Mouse (Mus musculus) ovary, adult 2 months (tissue): ENCODE results near the gene Gucd1. TPM values are rescaled to one million over a fixed set of nuclear protein-coding genes. Genes with fewer than 3 reads are reported as not detected.

Experiments
- polyA plus RNA-seq: library from polyadenylated mRNA; depleted of rRNA; stranded (reverse); fragments of >200 nt; gene quantifications from 2 replicates; pipeline ENCODE4 v1.2.3, GENCODE M21; 2012; rRNA removed

The Gucd1 gene
- polyA plus RNA-seq: 53.2 and 53.9 TPM in 2 replicates

DNA sequence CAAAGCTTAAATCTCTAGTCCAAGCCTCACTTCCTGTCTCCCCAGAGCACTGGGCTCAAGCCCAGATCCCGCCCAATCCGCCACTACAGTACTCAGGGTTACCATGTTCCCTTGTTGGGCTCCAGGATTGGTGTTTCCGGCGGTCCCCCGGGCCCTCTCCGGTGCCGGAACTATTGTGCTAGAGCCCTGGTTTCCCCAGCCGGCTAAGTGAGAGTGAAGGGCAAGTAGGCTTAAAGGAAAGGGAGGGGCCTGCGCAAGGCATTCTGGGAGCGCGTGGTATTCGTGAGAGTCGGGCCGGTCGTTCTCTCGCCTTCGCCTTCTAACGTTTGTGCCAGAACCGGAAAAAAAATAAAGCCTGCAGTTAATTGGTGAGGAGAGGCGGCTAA, at the start of gene Gucd1:
Gene Gucd1, minus strand, starts transcription at position 215 of the 386 bp plus-strand sequence.

DNA sequence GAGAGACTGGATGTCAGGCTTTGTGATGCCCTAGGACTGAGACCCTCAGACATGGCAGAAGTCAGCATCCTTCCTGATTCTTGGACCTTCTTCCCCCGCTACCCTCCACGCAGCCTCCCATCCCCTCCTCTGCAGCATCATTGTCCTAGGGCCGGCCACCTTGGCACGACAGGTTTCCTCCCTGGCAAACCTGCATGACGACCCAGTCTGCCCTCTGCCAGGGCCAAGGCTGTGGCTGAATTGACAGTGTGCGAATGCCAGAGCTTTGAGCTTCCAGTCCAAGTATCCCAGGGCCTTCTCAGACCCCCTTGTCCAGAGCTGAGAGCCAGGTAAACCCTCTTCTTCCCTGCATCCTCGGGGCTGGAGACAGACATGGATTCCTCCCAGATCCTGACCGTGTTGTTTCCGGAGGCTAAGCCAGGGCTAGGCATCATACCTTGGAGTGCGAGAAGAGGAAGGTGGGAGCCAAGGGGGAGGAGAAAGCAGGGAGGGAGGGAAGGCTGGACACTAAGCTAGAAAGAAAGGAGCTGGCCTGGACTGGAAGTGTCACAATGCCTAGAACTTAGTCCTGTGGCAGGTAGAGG, 43.4 kb upstream of the Gucd1 start, which contains the start of gene Ggt1:
Gene Ggt1, plus strand, starts transcription at position 534 of the 584 bp plus-strand sequence.

DNA sequence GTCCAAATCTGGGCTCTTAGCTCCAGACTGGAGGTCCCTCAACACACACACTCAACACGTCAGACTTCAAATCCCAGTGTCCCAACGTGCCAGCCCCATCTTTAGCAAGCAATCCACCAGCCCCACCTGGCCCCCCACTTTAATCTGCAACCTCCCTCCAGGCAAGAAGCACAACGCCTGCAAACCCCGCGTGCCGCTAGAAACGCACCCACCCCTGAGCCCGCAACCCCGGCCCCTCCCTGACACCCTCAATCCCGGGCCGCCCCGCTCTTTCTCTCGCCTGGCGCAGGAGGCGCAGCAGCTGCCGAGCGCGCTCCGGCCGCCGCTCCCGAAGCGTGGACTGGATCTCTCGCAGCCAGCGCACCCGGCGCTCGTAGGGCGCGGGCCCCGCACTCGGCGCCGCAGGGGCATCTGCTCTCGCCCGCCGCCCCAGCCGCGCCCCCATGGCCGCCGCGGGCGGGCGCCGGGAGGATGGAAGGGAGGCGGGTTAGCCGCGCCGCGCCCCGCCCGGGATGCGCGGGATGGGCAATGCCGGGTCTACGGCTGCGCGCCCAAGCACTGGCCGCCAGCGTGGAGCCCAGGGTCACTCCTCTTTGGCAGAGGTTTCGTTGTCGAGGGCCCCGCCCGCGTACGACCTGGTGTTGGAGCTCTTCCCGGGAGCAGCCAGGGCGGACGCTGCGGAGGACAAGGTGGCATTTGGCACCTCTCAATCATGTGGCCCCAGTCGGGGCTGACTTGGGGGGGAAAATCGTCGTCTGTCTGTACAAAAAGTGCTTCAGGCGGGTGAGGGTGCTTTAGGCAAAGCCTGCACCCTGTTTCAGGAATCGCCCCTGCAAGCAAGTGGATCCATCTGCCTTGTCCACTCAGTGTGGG, 42.1 kb upstream of the Gucd1 start, which contains the start of gene Lrrc75b:
Gene Lrrc75b, minus strand, starts transcription at position 655 of the 873 bp plus-strand sequence.

DNA sequence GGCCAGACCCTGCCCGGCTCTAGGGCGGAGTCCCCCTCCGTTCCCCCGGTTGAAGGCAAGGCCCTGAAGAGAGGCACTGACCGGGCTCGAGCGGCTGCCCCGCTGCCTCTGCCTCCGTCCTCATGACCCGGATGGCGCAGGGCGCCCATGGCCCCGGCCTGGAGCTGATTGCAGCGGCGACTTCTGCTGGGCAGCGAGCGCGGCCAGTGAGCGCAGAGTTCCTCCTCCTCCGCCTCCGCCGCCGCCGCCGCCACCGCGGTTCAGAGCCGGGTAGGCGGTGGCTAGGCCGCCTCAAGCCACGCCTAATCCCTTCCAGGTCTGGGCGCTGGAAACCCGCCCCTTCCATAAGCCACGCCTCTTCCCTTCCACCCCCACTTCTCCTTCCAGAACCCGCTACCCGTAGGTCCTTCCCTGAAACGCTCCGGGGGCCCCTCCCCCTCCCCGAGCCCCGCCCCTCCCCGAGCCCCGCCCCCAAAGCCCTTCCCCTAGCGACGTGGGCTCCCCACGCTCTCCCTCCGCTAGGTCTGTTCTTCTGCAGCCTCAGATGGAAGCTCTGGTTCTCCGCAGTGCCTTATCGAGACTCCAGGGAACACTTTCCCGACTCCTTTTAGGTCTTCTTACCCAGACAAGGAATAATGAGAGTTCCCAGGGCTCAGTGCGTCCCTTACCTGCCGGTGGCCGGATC, 557 bp downstream of the Gucd1 start, which contains the start of gene Snrpd3:
Gene Snrpd3, plus strand, starts transcription at position 479 of the 685 bp plus-strand sequence.

DNA sequence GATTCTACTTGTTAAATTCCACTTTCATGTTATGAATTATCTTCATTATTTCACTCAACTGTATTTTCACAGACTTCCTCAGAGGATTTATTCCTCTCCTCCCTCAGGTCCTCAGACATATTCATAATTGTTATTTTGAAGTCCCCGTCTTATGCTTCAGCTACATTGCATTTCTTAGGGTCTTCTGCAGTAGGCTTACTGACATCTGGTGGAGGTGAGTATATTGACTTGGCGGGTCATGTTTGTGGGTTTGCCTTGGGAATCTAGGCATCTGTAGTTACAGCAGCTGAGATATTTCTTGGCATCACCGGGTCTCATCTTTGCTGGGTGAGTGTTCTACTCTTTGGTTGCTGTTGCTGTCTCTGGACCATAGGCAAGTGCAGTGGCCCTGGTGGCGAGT, 116.8 kb downstream of the Gucd1 start, which contains the start of gene Upb1:
Gene Upb1, plus strand, starts transcription at position 158 of the 400 bp plus-strand sequence.

DNA sequence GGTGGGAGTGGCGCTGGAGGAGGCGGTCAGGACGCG, 201.1 kb downstream of the Gucd1 start, which contains the start of gene Adora2a:
Gene Adora2a, plus strand, starts transcription at position 6 of the 36 bp plus-strand sequence.

Other genes starting within 250 kb of the Gucd1 start
- gene Adora2a, start 201.1 kb downstream of the Gucd1 start, polyA plus RNA-seq: 5.7 and 7.1 TPM in 2 replicates
- gene Upb1, start 116.9 kb downstream of the Gucd1 start, polyA plus RNA-seq: 0.50 and 0.73 TPM in 2 replicates
- gene Snrpd3, start 421 bp downstream of the Gucd1 start, polyA plus RNA-seq: 8.7 and 16.5 TPM in 2 replicates
- gene Lrrc75b, start 42.4 kb upstream of the Gucd1 start, polyA plus RNA-seq: 1.7 and 1.8 TPM in 2 replicates
- gene Ggt1, start 43.6 kb upstream of the Gucd1 start, polyA plus RNA-seq: 3.4 and 4.0 TPM in 2 replicates
- 193 and 207 TPM in 2 replicates for gene Ggt5, start 71.4 kb upstream of the Gucd1 start, polyA plus RNA-seq
- 26.6 and 31.3 TPM in 2 replicates for gene Susd2, start 126.0 kb upstream of the Gucd1 start, polyA plus RNA-seq
- 88.4 and 103 TPM in 2 replicates for gene Cabin1, start 246.4 kb upstream of the Gucd1 start, polyA plus RNA-seq